Mouse (Mus musculus) thymus, adult 18-20 months (tissue): ENCODE measurements around the gene Ace3.

ENCODE experiments used
- DNase-seq, 2 experiments: peaks; one replicate each; pipeline ENCODE4 v3.0.0; 2022; ENCODE audit warnings: mixed read lengths in 2 of 2

Ace3 gene

DNA sequence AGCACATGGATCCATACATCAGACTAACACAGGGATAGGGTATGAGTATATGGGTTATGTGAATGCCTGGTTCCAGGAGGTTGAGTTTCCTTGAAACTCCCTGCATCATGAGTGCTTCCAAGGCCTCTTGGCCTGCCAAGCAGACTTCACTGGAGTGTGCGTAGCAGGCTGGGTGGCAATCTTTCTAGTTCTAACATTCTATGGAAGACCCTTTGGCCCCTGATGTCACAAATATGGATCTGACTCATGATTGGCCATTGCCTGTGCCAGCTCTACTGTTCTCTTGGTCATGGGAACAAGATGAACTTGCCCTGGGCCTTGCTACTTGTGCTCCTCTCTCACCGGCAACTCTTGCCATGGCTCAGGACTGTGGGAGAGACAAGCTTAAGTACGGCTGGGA is at the start of gene Ace3:
TSS of gene Ace3 (plus strand) at position 301 of the 400 bp plus-strand sequence.
- no peak for DNase-seq

DNA sequence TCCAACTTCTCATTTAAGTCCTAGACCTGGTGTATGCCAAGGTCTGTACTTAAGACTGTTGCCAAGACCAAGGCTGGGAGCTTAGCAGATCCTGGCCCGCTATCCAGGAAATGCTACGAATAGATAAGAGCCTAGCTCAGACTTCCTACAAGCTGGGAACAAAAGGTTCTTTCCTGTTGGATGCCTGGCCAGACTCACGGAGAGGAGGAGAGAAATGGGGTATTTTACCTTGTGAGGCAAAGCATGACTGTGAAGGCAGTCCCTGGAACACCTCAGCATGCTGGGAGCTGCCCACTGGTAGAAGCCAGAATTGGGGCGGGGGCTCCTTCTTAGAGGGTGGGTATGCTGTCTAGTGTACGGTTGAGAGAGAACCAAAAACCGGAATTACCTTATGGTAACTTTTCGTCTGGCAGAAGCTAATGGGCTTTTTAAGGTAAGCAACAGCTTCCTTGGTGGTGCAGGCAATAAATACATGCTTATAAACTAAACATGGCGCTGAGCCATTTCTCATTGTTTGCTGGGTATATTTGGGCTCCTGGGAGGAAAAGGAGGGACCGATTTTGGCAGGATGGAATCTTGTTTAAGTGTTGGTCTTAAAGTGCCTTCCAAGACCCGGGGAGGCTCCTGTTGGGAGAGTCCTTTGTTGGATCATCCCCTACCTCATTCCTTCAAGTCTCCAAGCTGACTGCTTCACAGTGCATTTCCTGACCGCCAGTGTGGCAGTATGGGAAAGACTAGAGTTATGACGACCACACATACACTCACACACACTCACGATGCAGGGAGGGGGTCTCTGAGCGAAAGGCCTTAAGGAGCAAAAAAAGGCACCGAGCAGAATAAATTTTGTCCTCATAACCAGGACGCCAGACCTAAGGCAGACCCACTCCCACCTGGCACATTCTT is 49.5 kb upstream of the Ace3 start:
- DNase-seq: no peak

- DNase-seq: no peak
Observed at GRCm38 (mm10) chr11:105946694-105947154, 47.8 kb upstream of the Ace3 start.

- no peak for DNase-seq
Observed at GRCm38 (mm10) chr11:105948255-105948654, 46.2 kb upstream of the Ace3 start.

DNA sequence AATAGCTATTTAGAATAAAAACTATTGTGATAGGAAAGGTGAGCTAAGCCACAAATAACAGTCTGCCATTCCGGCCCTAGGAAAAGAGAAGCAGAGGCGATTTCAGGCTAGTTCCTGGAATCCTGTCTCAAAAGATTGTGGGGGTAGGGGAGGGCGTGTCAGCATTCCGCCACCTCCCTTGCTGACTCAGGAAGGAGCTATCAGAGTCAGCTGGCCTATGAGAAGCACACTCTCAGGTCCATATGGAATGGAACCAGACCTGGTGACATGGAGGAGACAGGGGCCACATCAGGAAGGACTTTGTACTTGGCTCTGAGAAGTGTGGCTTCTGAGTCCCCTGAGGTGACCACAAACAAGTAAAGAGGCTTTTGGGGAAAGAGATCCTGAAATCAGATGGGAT is 44.0 kb upstream of the Ace3 start:
- no peak for DNase-seq

- no peak for DNase-seq
Observed at GRCm38 (mm10) chr11:105951601-105952044, 42.9 kb upstream of the Ace3 start.

DNA sequence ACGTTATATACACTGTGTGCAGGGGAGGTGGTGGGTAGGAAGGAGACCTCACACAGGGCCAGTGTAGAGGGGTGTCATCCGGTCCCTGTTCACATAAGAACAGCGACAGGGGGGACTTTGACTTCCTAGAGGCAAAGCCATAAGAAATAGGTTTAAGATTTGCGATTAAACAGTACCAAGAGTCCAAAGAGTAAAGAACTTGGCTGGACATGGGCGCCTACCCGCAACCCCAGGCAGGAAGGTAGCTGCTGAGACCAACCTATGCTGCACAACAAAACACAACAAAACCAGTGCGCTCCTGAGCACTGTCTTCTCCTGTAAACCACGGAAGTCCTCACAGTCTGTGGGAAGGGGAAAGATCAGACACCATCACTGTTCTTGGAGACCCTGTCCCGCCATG is 42.4 kb upstream of the Ace3 start:
- no peak for DNase-seq

- no peak for DNase-seq
Observed at GRCm38 (mm10) chr11:105952911-105953386, 41.5 kb upstream of the Ace3 start, which contains the start of gene Cyb561. Cyb561 (minus strand) TSS chr11:105953336.

GRCm38 (mm10) chr11:105953402-105953801 is 41.1 kb upstream of the Ace3 start:
- no peak for DNase-seq

DNA sequence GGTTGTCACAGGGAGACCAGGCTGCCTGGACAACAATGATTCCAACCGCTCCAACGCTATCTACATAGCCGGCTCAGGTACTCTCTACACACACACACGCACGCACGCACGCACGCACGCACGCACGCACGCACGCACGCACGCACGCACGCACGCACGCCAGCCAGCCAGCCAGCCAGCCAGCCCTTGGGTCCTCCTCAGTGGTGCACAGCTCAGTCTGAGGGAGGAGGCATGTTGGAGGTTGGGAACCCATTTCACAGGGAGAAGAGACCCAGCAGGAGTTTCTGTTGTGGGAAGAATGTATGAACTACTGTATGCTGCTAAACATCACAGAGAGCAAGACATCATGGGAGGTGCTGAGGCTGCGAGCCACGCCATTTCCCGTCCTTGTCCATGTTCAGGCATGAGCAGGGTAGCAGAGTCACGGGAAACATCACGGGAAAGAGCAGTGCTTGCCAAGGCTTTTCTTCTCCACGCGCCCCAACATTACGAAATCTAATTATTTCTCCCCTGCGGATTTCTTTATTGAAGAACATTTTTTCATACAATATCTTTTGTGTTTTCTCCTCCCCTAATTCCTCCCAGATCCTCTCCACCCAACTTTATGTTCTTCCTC is 38.6 kb upstream of the Ace3 start:
- DNase-seq: no peak

- DNase-seq: no peak
Observed at GRCm38 (mm10) chr11:105957501-105957900, 37.0 kb upstream of the Ace3 start.

DNA sequence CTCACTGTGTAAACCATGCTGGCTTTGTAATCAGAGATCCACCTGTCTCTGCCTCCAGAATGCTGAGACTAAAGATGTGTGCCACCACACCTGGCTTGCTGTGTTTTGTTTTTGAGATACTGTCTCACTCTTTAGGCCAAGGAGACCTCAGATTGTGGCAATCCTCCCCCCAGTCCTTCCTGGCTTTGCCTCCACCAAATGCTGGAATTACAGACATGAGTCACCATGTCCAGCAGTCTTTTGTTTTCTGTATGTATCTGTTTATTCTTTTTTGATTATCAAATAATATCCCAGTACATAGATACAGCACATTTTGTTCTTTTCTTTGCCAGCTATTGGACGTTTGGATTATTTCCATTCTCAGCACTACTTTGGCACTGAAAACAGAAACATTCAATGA is 35.9 kb upstream of the Ace3 start:
- DNase-seq: no peak

- no peak for DNase-seq
Observed at GRCm38 (mm10) chr11:105959355-105959754, 35.1 kb upstream of the Ace3 start.

- DNase-seq: no peak
Observed at GRCm38 (mm10) chr11:105964691-105965090, 29.8 kb upstream of the Ace3 start.

- no peak for DNase-seq
Observed at GRCm38 (mm10) chr11:105966288-105966687, 28.2 kb upstream of the Ace3 start.

DNA sequence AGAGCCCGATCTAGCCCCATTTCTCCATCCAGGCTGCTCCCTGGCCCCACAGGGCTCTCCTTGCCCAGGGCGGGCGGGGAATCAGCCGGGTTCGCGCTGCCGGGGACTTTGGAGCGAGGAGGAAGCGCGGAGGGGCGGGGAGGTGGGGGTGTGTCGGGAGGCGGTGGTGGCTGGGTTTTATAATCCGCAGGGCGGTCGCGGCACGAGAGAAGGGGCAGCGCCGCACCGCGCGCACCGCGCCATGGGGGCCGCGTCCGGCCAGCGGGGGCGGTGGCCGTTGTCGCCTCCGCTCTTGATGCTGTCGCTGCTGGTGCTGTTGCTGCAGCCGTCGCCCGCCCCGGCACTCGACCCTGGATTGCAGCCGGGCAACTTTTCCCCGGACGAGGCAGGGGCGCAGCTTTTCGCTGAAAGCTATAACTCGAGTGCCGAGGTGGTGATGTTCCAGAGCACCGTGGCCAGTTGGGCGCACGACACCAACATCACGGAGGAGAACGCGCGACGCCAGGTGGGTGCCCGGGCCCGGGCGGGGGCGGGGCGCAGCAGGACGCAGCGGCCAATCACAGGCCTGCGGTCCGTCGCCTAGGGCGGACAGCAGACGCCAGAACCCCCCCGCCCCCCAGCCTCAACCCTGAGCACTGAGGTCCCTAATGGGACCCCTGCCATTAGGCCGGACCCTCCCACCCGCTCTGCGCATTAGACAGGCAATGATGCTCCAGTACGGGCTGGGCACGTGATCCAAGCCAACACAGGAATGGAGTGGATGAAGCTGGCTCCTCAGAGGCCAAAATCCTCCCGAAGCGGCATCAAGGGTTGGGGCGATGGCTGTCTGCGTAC is 26.5 kb upstream of the Ace3 start, which contains the start of gene Ace:
TSS of gene Ace (plus strand) at position 205 of the 834 bp plus-strand sequence.
- no peak for DNase-seq

GRCm38 (mm10) chr11:105968948-105969347 is 25.5 kb upstream of the Ace3 start:
- no peak for DNase-seq

- no peak for DNase-seq
Observed at GRCm38 (mm10) chr11:105969516-105969915, 25.0 kb upstream of the Ace3 start.

DNA sequence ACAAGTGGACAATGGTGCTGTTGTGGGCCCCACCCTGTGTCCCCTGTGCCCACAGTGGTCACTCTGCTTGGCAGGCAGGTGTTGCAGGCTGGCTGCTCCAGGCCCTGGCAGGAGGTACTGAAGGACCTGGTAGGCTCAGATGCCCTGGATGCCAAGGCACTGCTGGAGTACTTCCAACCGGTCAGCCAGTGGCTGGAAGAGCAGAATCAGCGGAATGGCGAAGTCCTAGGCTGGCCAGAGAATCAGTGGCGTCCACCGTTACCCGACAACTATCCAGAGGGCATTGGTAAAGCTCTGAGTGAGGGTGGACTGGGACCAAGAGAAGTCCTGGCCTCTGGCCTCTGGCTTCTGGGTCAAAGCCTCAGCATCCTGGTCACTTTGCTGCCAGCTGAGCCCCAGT is 19.9 kb upstream of the Ace3 start:
- DNase-seq: no peak

GRCm38 (mm10) chr11:105975050-105975449 is 19.4 kb upstream of the Ace3 start:
- no peak for DNase-seq

GRCm38 (mm10) chr11:105975636-105976035 is 18.8 kb upstream of the Ace3 start:
- no peak for DNase-seq

DNA sequence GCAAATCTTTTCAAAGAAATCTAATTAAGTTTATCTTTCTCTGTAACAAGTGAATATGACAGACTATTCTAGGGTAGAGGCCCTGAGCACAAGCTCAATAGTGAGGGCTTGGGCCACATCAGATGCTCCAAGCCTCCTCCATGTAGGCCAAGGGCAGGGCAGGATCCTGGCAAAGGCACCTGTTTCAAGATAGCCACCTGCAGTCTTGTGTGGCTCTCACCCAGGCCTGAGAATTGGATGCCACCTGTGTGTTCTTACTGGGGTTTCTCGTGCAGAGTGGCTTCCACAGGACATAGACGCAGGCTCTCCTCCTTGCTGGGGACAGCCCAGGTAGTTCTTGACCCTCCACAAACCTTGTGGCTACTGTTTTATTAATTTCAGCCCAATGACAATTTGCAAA is 16.2 kb upstream of the Ace3 start:
- no peak for DNase-seq

- no peak for DNase-seq
Observed at GRCm38 (mm10) chr11:105978634-105979033, 15.8 kb upstream of the Ace3 start.
